Comparison of ENCODE assay signal across 26 mouse cellular contexts in the genomic region with DNA sequence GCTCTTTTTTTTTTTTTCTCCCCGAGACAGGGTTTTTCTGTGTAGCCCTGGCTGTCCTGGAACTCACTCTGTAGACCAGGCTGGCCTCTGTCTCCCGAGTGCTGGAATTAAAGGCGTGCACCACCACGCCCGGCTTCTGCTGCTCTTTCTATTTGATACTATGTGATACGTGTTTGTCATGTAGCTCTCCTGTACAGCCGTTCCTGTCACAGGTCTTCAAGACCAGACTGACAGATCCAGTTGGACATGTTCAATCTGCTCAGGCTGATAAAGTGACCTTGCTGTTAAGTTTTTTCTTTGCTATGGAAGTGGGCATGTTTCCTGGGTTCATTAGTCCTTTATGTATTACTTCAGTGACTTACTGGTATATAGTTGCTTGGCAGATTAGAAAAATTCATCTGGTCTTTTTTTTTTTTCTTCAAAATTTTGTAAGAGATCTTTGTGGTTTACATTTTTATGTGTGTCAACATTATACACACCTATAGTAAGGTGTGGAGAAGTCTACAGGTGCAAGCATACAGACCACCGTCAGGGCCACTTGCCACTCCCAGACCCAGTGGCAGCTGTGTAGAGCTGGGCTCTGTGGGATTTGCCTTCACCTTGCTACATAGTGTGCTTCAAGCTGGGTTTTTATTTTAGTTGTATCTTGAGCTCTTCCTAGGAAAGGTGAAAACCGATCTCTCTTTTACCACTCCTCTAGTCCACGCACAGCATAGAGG.
A peak's percentile ranks its signal among the peaks of the same experiment; 100 is the strongest.
DNase-seq lines count a peak whose midpoint lies in the region; ATAC-seq and TF ChIP-seq lines count a peak whose summit lies in the region.
"Had no signal": no experiment of that assay in that cellular context is flagged by ENCODE, and none has a peak within 500 bp of the region (broad histone marks: within the 10 kb centered on the region; RNA-seq: fewer than 3 reads in every experiment).

No protein-coding gene starts in this region.

- peak; percentile 47; the same call in 1 of the 2 replicates for ATAC-seq in liver, embryonic 15.5 days (ENCODE audit: insufficient read depth)
- 0 out of 2 replicates have a peak, but pooled peaks have one; percentile 18 for ATAC-seq in erythroblast, adult 5-6 weeks (replicated peaks; ENCODE audit: low FRiP score, poor library complexity, severe bottlenecking)
- ATAC-seq in intestine, embryonic 16.5 days = peak; percentile 92
- no peak for ATAC-seq in lung, postnatal 0 days
- ATAC-seq: forebrain, embryonic 14.5 days; forebrain, postnatal 0 days; hindbrain, postnatal 0 days; Patski had no signal

- peaks cover 13% of the 10 kb centered on the region; the same call in 1 of the 2 replicates for H3K36me3 ChIP-seq in liver, embryonic 15.5 days (replicated peaks)
- no peaks in the 10 kb centered on the region for H3K36me3 ChIP-seq in intestine, embryonic 16.5 days (ENCODE audit: control insufficient read depth, insufficient read depth, low read length)
- no peaks in the 10 kb centered on the region for H3K36me3 ChIP-seq in lung, postnatal 0 days (ENCODE audit: insufficient read depth, low read length)
- H3K36me3 ChIP-seq: heart, embryonic 15.5 days had no signal

- 71% methylated on average over 10 of the region's 10 CpGs for WGBS in liver, embryonic 15.5 days (ENCODE audit: insufficient replicate concordance)
- 73% methylated on average over 10 of the region's 10 CpGs for WGBS in intestine, embryonic 16.5 days
- WGBS in lung, postnatal 0 days = 68% methylated on average over 10 of the region's 10 CpGs

- no peak for TF ChIP-seq CTCF in lung, postnatal 0 days (IDR thresholded peaks at IDR 0.05)

- H3K4me1 ChIP-seq in liver, embryonic 15.5 days (replicated peaks) = no peaks in the 10 kb centered on the region
- no peaks in the 10 kb centered on the region for H3K4me1 ChIP-seq in intestine, embryonic 16.5 days (ENCODE audit: control insufficient read depth, insufficient read depth, low read length)
- no peaks in the 10 kb centered on the region for H3K4me1 ChIP-seq in lung, postnatal 0 days (ENCODE audit: insufficient read depth, low read depth, low read length)
- H3K4me1 ChIP-seq: heart, embryonic 12.5 days; heart, embryonic 15.5 days had no signal

- H3K27me3 ChIP-seq in liver, embryonic 15.5 days = no peaks in the 10 kb centered on the region
- H3K27me3 ChIP-seq in intestine, embryonic 16.5 days (replicated peaks; ENCODE audit: control insufficient read depth, insufficient read depth, low read length) = no peaks in the 10 kb centered on the region
- no peaks in the 10 kb centered on the region for H3K27me3 ChIP-seq in lung, postnatal 0 days (replicated peaks; ENCODE audit: insufficient read depth, low read length)
- H3K27me3 ChIP-seq: CH12.LX; heart, embryonic 12.5 days; heart, embryonic 15.5 days; Patski had no signal

- H3K9ac ChIP-seq in liver, embryonic 15.5 days = no peak overlapping the region
- no peak overlapping the region for H3K9ac ChIP-seq in intestine, embryonic 16.5 days (ENCODE audit: low read depth, low read length)
- no peak overlapping the region for H3K9ac ChIP-seq in lung, postnatal 0 days (replicated peaks; ENCODE audit: low read depth)
- H3K9ac ChIP-seq: forebrain, postnatal 0 days; heart, embryonic 12.5 days; heart, embryonic 15.5 days; hindbrain, embryonic 14.5 days had no signal

- H3K9me3 ChIP-seq in liver, embryonic 15.5 days (replicated peaks) = no peaks in the 10 kb centered on the region
- no peaks in the 10 kb centered on the region for H3K9me3 ChIP-seq in intestine, embryonic 16.5 days (ENCODE audit: control insufficient read depth, low read length)
- H3K9me3 ChIP-seq in lung, postnatal 0 days (ENCODE audit: low read length) = no peaks in the 10 kb centered on the region
- H3K9me3 ChIP-seq: G1E; heart, embryonic 15.5 days had no signal

- no peak for TF ChIP-seq EP300 in lung, postnatal 0 days (IDR thresholded peaks at IDR 0.05)

- no peak overlapping the region for H3K4me2 ChIP-seq in liver, embryonic 15.5 days
- H3K4me2 ChIP-seq in intestine, embryonic 16.5 days (ENCODE audit: low read depth, low read length) = no peak overlapping the region
- no peak overlapping the region for H3K4me2 ChIP-seq in lung, postnatal 0 days (replicated peaks; ENCODE audit: low read depth, low read length)
- H3K4me2 ChIP-seq: heart, embryonic 12.5 days; heart, embryonic 15.5 days; hindbrain, embryonic 14.5 days had no signal

- DNase-seq in liver = no peak
- DNase-seq in lung, postnatal 0 days (ENCODE audit: low spot score) = no peak
- DNase-seq in spleen, postnatal 36 days (ENCODE audit: low spot score in 2 of 2) = no peak
- DNase-seq: adrenal gland, postnatal 10 days; adrenal gland, postnatal 36 days; B cell, adult 2 months; cerebellum, adult 18-20 months; cerebellum, adult 9-10 months; cerebellum, postnatal 14 days; forebrain, postnatal 0 days; gastrocnemius, adult 2 months; gastrocnemius, postnatal 14 days; heart, adult 18-20 months; heart, postnatal 10 days; heart, postnatal 4 days had no signal

- H3K4me3 ChIP-seq in liver, embryonic 15.5 days (replicated peaks) = no peak overlapping the region
- H3K4me3 ChIP-seq in intestine, embryonic 16.5 days (ENCODE audit: low read length) = no peak overlapping the region
- no peak overlapping the region for H3K4me3 ChIP-seq in lung, postnatal 0 days (ENCODE audit: low read depth, low read length)
- H3K4me3 ChIP-seq: gastrocnemius, adult 2 months; heart, embryonic 12.5 days; heart, embryonic 15.5 days had no signal

- H3K27ac ChIP-seq in liver, embryonic 15.5 days (replicated peaks) = no peak overlapping the region
- peak overlapping the region; percentile 9; the same call in 1 of the 2 replicates for H3K27ac ChIP-seq in intestine, embryonic 16.5 days (ENCODE audit: low read length)
- no peak overlapping the region for H3K27ac ChIP-seq in lung, postnatal 0 days (ENCODE audit: low read length)
- H3K27ac ChIP-seq: gastrocnemius, adult 2 months; heart, embryonic 15.5 days; hindbrain, embryonic 14.5 days; hindbrain, postnatal 0 days had no signal
